Mouse (Mus musculus) bone marrow, adult 2 months (tissue): ENCODE data around the gene Cep126. TPM values are rescaled to one million over a fixed set of nuclear protein-coding genes. Genes with fewer than 3 reads are reported as not detected.

Experiments
- H3K27ac ChIP-seq: fragments of 200-500 bp; 2 replicates; pipeline ENCODE4 v1.5.1; 2012; ENCODE audit warnings: low read depth, mild to moderate bottlenecking, control low read depth, inconsistent platforms, low read length; ENCODE audit not compliant: control insufficient read depth, poor library complexity, insufficient read depth
- H3K4me1 ChIP-seq: fragments of 200-500 bp; 2 replicates; pipeline ENCODE4 v1.6.1; 2011; ENCODE audit warnings: low read length; ENCODE audit not compliant: control insufficient read depth, insufficient read depth
- H3K4me3 ChIP-seq: fragments of 200-500 bp; replicated peaks from 2 replicates; pipeline ENCODE3; 2011; ENCODE audit warnings: mild to moderate bottlenecking, low read depth, low read length, control low read depth; ENCODE audit not compliant: control insufficient read depth
- CTCF ChIP-seq: fragments of 200-500 bp; IDR thresholded peaks from 2 replicates; pipeline ENCODE4 v1.5.1; 2011; ENCODE audit warnings: low read length, control low read depth; ENCODE audit not compliant: control insufficient read depth, insufficient read depth
- POLR2A ChIP-seq: fragments of 200-500 bp; IDR thresholded peaks from 2 replicates; pipeline ENCODE4 v1.6.1; 2011; ENCODE audit warnings: low read depth, mild to moderate bottlenecking, control low read depth, low read length, borderline replicate concordance; ENCODE audit not compliant: control insufficient read depth
- WGBS: fragments of 180-500 bp; shearing (Covaris S2); methylation state at CpG from one replicate; pipeline ENCODE4 v1.1.7; 2018; 5-methylcytosine and 5-hydroxymethylcytosine counted together
- polyA plus RNA-seq: library from polyadenylated mRNA; stranded (reverse); fragments of >200 nt; gene quantifications from 2 replicates; pipeline ENCODE4 v1.2.4, GENCODE M21; 2011; ENCODE audit warnings: low replicate concordance; ENCODE audit not compliant: missing spikeins, insufficient read depth, insufficient read length

The Cep126 gene
- polyA plus RNA-seq = 2.1 TPM in 1 of 2 replicates, not detected in the other

DNA sequence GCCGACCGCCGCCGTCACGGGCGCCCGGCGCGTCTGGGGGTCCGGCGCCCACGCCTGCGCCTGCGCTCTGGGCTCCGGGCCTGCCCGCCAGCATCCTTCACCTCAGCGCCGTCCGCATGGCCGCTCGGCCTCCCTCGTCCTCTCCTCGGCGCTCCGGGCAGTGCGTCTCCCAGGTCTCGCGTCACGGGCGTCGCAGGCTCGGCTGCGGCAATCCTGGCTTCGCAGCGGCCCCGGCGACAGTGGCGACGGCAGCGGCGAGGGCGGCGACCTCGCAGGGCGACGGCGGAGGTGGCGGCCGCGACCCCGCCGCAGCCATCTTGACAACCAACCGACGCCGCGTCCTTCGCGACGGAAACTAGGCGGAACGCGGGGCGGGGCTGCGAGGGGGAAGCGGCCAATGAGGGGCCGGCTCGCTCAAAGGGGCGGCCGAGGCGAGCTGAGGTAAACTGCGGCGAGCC, at the start of gene Cep126:
TSS of gene Cep126 (minus strand) at position 178 of the 458 bp plus-strand sequence.
- H3K4me1 ChIP-seq = no peaks in the 10 kb centered on the region
- H3K27ac ChIP-seq = no peak within 1 kb of the TSS; the same call in 1 of the 2 replicates
- peak within 1 kb of the TSS; percentile 52 for H3K4me3 ChIP-seq
- under 1% methylated on average over 71 of the region's 72 CpGs for WGBS
- TF ChIP-seq CTCF (no peak), POLR2A (no peak)

DNA sequence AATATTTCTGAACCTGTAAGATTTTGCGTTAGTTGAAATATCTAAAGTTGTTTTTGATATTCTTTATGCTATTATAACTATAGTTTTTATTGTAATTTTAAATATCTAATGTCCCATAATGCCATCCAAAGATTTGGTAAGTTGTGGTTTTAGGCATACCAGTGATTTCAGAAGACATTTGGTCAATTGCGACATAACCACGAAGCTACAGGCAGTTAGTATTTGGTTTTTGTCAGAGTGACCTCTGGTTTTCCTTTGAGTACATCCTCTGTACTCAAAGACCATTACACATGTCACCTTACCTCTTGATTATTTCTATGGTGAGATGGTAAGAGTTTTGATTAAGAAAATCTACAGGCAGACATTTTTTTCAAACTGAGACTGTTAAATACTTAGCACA, 45.5 kb upstream of the Cep126 start:
- TF ChIP-seq POLR2A = no peak
- Histone ChIP-seq H3K4me1 (no peaks in the 10 kb centered on the region), H3K4me3 (no peak overlapping the region), H3K27ac (no peak overlapping the region)
- WGBS = 49% methylated on average over 3 of the region's 3 CpGs

GRCm38 (mm10) chr9:8177099-8177498, 43.0 kb upstream of the Cep126 start:
- H3K4me3 ChIP-seq = no peak overlapping the region
- no peaks in the 10 kb centered on the region for H3K4me1 ChIP-seq
- TF ChIP-seq CTCF = no peak
- TF ChIP-seq POLR2A = no peak
- 72% methylated on average over 3 of the region's 3 CpGs for WGBS
- H3K27ac ChIP-seq = no peak overlapping the region

DNA sequence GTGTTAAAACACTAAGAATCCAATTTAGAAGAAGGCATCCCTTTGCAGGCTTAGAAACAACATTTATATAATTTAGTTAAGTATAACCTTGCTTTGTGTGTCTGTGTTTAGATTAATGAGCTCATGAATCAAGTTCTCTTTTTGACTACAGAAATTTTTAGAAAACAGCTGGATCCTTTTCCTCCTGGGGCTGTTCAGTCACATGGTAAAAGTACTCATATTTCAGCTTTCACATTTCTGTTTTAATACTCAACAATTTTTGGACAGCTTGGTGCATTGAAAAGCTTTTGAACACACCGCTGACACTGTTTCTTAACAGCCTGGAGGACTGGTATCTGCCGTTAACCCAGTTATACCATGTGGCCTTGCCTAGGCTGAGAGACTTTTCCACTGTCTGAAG, 22.9 kb upstream of the Cep126 start:
- TF ChIP-seq CTCF (no peak), POLR2A (no peak)
- Histone ChIP-seq H3K4me3 (no peak overlapping the region), H3K27ac (no peak overlapping the region), H3K4me1 (no peaks in the 10 kb centered on the region)
- WGBS = 50% methylated on average over 2 of the region's 2 CpGs

DNA sequence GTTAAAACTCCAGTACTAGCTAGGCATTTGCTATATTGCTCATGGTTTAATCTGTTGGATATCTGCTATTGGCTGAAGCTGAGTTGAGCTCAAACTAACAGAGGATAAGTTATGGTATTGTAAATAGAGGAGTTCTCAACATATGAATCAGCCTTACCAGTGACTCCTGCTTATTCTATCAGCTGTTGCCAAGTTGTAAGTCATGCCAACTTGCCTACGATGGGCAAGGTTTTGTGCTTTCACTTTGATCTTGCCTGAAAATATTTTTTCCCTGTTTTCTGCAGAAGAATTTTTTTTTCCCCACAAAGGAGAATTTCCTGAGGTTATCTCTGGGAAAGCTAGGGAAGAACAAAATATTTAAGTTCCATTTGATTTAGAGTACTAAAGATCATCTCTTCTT, 5.4 kb upstream of the Cep126 start:
- Histone ChIP-seq H3K4me1 (no peaks in the 10 kb centered on the region), H3K4me3 (no peak overlapping the region), H3K27ac (no peak overlapping the region)
- no peak for TF ChIP-seq CTCF
- 74% methylated on average over 1 of the region's 1 CpGs for WGBS

DNA sequence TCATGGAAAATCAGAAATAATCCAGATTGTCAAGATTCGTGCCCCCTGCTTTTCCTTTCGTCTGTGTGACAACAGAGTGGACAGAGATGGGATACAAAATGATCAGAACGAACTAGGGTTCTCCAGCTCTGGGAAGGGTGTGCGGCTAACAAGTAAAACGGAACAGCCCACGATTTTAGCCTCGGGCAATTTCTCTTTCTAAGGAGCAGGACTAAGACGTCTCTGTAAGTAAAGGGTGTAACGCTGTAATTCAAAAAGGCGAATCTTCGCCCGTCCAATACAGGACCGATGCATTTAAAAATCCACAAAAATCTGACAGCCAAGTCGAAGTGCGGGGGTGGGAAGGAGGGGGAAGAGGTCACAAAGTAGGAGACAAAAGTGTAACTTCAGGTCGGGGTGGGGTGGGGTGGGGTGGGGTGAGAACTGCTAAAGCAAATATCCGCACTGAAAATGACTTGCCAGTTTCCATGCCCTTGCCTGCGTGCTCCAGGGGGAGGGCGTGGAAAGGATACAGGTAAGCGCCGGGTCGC, 443 bp downstream of the Cep126 start:
- H3K4me3 ChIP-seq = no peak overlapping the region
- 6% methylated on average over 22 of the region's 22 CpGs for WGBS

GRCm38 (mm10) chr9:8123495-8123894, 10.6 kb downstream of the Cep126 start:
- H3K4me1 ChIP-seq = no peaks in the 10 kb centered on the region
- TF ChIP-seq POLR2A (no peak), CTCF (no peak)
- WGBS = 84% methylated on average over 8 of the region's 8 CpGs
- H3K27ac ChIP-seq = no peak overlapping the region
- H3K4me3 ChIP-seq = no peak overlapping the region

More for the DNA sequence above, 443 bp downstream of the Cep126 start:
- Histone ChIP-seq H3K27ac (no peak overlapping the region; the same call in 1 of the 2 replicates), H3K4me1 (no peaks in the 10 kb centered on the region)
- TF ChIP-seq POLR2A (no peak), CTCF (no peak)

- TF ChIP-seq POLR2A (no peak), CTCF (no peak)
- WGBS = 88% methylated on average over 5 of the region's 5 CpGs
- no peak overlapping the region for H3K4me3 ChIP-seq
- H3K4me1 ChIP-seq = no peaks in the 10 kb centered on the region
- no peak overlapping the region for H3K27ac ChIP-seq
Measured at GRCm38 (mm10) chr9:8114516-8114915, 19.6 kb downstream of the Cep126 start.

DNA sequence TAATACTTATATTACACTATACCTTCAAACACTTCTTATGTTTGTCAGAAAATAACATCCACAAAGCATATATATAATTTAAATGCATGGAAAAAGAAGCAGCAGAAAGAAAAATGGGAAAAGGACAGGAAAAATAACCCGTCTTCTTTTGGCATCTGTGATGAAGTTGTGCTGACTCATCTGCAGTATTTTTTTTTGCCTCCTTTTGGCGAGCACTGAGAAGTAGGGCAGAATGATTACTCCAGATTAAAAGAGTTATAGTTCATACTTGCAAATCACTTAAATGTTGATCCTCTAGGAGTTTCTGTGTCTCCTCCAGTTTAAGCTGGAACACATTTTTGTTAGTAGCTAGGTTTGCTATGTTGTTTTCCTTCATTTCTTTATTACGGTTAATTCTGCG, 31.0 kb downstream of the Cep126 start:
- no peak overlapping the region for H3K4me3 ChIP-seq
- TF ChIP-seq POLR2A = no peak
- TF ChIP-seq CTCF = no peak
- no peaks in the 10 kb centered on the region for H3K4me1 ChIP-seq
- H3K27ac ChIP-seq = no peak overlapping the region
- 79% methylated on average over 4 of the region's 4 CpGs for WGBS
